Mouse (Mus musculus): ENCODE measurements around the gene Ccdc33. TPM values are rescaled to one million over a fixed set of nuclear protein-coding genes. Genes with fewer than 3 reads are reported as not detected.
A peak's percentile ranks its signal among the peaks of the same experiment; 100 is the strongest.

The Ccdc33 gene
- polyA plus RNA-seq, 1 experiment from 2014 or later, result 0.08 TPM

DNA sequence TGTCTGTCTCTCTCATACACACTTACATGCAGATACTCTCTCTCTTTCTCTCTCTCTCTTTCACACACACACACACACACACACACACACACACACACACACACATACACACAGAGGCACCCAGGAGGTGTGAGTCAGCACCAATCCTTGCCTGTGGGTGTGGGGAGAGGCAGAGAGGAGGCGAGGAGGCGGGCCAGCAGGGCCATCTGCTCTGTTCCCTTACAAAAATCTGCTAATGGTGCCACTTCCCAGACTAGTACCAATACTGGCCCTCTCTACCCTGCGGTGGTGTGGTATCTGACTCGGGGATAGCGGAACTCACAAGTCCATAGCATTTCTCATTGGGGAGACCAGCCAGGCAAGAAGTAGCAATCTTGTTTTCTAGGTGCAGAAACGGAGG lies 7.2 kb downstream of the Ccdc33 start:
- Histone ChIP-seq H3K36me3 (ENCODE audit: control insufficient read depth, insufficient read depth, low read length) (no peaks in the 10 kb centered on the region), H3K4me1 (ENCODE audit: control insufficient read depth, insufficient read depth, low read length) (peaks cover 39% of the 10 kb centered on the region), H3K27ac (ENCODE audit: low read depth, low read length) (peak overlapping the region; percentile 72), H3K9ac (ENCODE audit: low read length) (no peak overlapping the region), H3K4me2 (ENCODE audit: low read depth) (no peak overlapping the region), H3K27me3 (ENCODE audit: control insufficient read depth, insufficient read depth, low read length) (peaks cover 13% of the 10 kb centered on the region; the same call in 1 of the 2 replicates), H3K9me3 (ENCODE audit: control insufficient read depth, low read length) (no peaks in the 10 kb centered on the region), H3K4me3 (ENCODE audit: low read depth, low read length) (no peak overlapping the region)
- no peak for DNase-seq (ENCODE audit: low spot score)
- ATAC-seq (ENCODE audit: insufficient read depth, low FRiP score, low TSS enrichment), result no peak
- 46% methylated on average over 6 of the region's 6 CpGs for WGBS

- Histone ChIP-seq H3K9me3 (ENCODE audit: control insufficient read depth, low read length) (no peaks in the 10 kb centered on the region), H3K4me2 (ENCODE audit: low read depth) (no peak overlapping the region), H3K36me3 (ENCODE audit: control insufficient read depth, insufficient read depth, low read length) (no peaks in the 10 kb centered on the region), H3K4me3 (ENCODE audit: low read depth, low read length) (no peak overlapping the region), H3K27ac (ENCODE audit: low read depth, low read length) (no peak overlapping the region), H3K4me1 (ENCODE audit: control insufficient read depth, insufficient read depth, low read length) (peaks cover 35% of the 10 kb centered on the region), H3K27me3 (ENCODE audit: control insufficient read depth, insufficient read depth, low read length) (peaks cover 13% of the 10 kb centered on the region; the same call in 1 of the 2 replicates), H3K9ac (ENCODE audit: low read length) (no peak overlapping the region)
- 77% methylated on average over 5 of the region's 5 CpGs for WGBS
- ATAC-seq (ENCODE audit: insufficient read depth, low FRiP score, low TSS enrichment) (no peak), DNase-seq (ENCODE audit: low spot score) (no peak)
Measured at GRCm38 (mm10) chr9:58110787-58111186, 7.8 kb downstream of the Ccdc33 start.

DNA sequence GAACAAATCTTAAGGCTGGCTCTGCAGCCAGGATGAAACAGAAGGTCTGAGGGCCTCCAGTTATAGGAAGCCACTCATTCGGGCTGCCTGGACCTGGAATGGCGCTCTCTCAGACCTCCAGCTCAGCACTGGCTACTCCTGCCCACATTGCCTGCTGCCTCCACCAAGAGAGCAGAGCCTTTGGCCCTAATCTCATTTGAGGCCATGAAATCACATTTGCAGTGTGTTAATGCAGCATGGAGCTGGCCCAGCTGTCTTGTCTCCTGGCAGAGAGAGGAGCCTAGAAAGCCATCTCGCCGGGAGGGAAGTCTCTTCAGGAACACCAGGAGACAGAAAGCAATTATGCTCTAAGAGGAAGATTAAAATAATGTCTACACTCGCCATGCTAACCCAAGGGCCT lies 11.1 kb downstream of the Ccdc33 start:
- Histone ChIP-seq H3K27ac (ENCODE audit: low read depth, low read length) (no peak overlapping the region), H3K4me2 (ENCODE audit: low read depth) (no peak overlapping the region), H3K9me3 (ENCODE audit: control insufficient read depth, low read length) (no peaks in the 10 kb centered on the region), H3K4me3 (ENCODE audit: low read depth, low read length) (no peak overlapping the region), H3K4me1 (ENCODE audit: control insufficient read depth, insufficient read depth, low read length) (peaks cover 19% of the 10 kb centered on the region), H3K36me3 (ENCODE audit: control insufficient read depth, insufficient read depth, low read length) (no peaks in the 10 kb centered on the region), H3K27me3 (ENCODE audit: control insufficient read depth, insufficient read depth, low read length) (0 out of 2 replicates have a peak, but pooled peaks cover 3% of the 10 kb centered on the region), H3K9ac (ENCODE audit: low read length) (no peak overlapping the region)
- ATAC-seq (ENCODE audit: insufficient read depth, low FRiP score, low TSS enrichment) (no peak), DNase-seq (ENCODE audit: low spot score) (no peak)
- WGBS, result 68% methylated on average over 5 of the region's 5 CpGs

DNA sequence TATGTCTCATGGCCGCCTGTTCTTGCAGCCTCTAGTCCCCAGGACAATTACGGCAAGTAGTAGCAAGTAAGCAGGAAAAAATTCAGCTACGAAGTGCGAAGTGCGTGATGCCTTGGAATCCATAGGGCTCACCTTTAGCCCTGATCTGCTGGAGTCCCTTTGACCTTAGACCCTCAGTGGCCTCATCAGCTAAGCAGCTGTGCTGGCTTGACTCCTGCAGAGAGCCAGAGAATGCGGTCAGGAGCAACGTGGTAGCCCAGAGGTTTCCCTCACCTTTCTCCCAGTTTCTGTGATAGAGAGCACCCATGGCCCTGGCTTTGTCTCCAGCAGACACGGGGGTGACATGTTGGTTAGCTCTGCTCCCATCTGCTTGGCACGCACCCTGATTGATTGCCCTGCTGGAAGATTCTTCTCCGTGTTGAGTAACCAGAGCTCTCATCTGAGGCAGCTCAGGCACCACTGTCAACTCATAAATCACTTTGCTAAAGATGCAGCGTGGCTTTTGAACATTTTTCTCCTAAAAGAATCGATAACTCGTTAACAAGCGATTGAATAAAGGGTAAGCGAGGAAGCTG lies 12.9 kb downstream of the Ccdc33 start:
- H3K9me3 ChIP-seq (ENCODE audit: control insufficient read depth, low read length), result no peaks in the 10 kb centered on the region
- peaks cover 10% of the 10 kb centered on the region; the same call in 1 of the 2 replicates for H3K4me1 ChIP-seq (ENCODE audit: control insufficient read depth, insufficient read depth, low read length)
- DNase-seq (ENCODE audit: low spot score) (no peak), ATAC-seq (ENCODE audit: insufficient read depth, low FRiP score, low TSS enrichment) (no peak)
- 45% methylated on average over 15 of the region's 15 CpGs for WGBS
- H3K9ac ChIP-seq (ENCODE audit: low read length), result no peak overlapping the region
- no peaks in the 10 kb centered on the region for H3K27me3 ChIP-seq (ENCODE audit: control insufficient read depth, insufficient read depth, low read length)
- no peaks in the 10 kb centered on the region for H3K36me3 ChIP-seq (ENCODE audit: control insufficient read depth, insufficient read depth, low read length)
- no peak overlapping the region for H3K4me3 ChIP-seq (ENCODE audit: low read depth, low read length)
- H3K27ac ChIP-seq (ENCODE audit: low read depth, low read length), result peak overlapping the region; percentile 42; the same call in 1 of the 2 replicates
- H3K4me2 ChIP-seq (ENCODE audit: low read depth), result no peak overlapping the region

GRCm38 (mm10) chr9:58103647-58104046 lies 15.0 kb downstream of the Ccdc33 start:
- H3K4me3 ChIP-seq (ENCODE audit: low read depth, low read length), result no peak overlapping the region
- no peak for ATAC-seq (ENCODE audit: insufficient read depth, low FRiP score, low TSS enrichment)

DNA sequence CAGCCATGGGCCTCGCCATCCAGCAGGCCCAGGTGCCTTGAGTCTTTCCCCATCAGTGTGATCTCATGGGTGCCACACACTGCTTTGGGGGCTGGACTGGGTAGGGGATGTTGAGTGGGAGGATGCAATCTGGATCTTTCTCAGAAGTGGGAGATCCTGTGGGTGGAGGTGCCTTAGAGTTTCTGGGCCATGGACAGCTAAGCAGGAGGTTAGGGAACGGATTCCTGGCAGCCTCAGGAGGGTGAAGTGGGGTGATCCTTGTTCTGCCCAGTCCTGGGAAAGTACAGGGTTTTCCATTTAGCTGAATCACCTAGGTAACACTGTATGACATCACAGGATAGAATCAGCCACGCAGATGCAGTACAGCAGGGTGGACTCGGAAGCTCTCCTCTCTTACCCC lies 16.6 kb downstream of the Ccdc33 start:
- 80% methylated on average over 4 of the region's 4 CpGs for WGBS

More at GRCm38 (mm10) chr9:58103647-58104046, 15.0 kb downstream of the Ccdc33 start:
- peaks cover 10% of the 10 kb centered on the region; the same call in 1 of the 2 replicates for H3K4me1 ChIP-seq (ENCODE audit: control insufficient read depth, insufficient read depth, low read length)
- no peaks in the 10 kb centered on the region for H3K27me3 ChIP-seq (ENCODE audit: control insufficient read depth, insufficient read depth, low read length)
- no peak overlapping the region for H3K9ac ChIP-seq (ENCODE audit: low read length)
- H3K4me2 ChIP-seq (ENCODE audit: low read depth), result no peak overlapping the region
- no peak overlapping the region for H3K27ac ChIP-seq (ENCODE audit: low read depth, low read length)
- no peak for DNase-seq (ENCODE audit: low spot score)
- H3K9me3 ChIP-seq (ENCODE audit: control insufficient read depth, low read length), result no peaks in the 10 kb centered on the region
- 66% methylated on average over 6 of the region's 6 CpGs for WGBS
- H3K36me3 ChIP-seq (ENCODE audit: control insufficient read depth, insufficient read depth, low read length), result no peaks in the 10 kb centered on the region

GRCm38 (mm10) chr9:58099836-58100565 lies 18.6 kb downstream of the Ccdc33 start:
- ATAC-seq (ENCODE audit: insufficient read depth, low FRiP score, low TSS enrichment) (no peak), DNase-seq (ENCODE audit: low spot score) (no peak)
- no peaks in the 10 kb centered on the region for H3K27me3 ChIP-seq (ENCODE audit: control insufficient read depth, insufficient read depth, low read length)
- no peaks in the 10 kb centered on the region for H3K36me3 ChIP-seq (ENCODE audit: control insufficient read depth, insufficient read depth, low read length)
- H3K27ac ChIP-seq (ENCODE audit: low read depth, low read length), result no peak overlapping the region
- H3K4me3 ChIP-seq (ENCODE audit: low read depth, low read length), result no peak overlapping the region
- no peak overlapping the region for H3K9ac ChIP-seq (ENCODE audit: low read length)
- H3K9me3 ChIP-seq (ENCODE audit: control insufficient read depth, low read length), result no peaks in the 10 kb centered on the region
- 73% methylated on average over 5 of the region's 5 CpGs for WGBS
- no peak overlapping the region for H3K4me2 ChIP-seq (ENCODE audit: low read depth)
- H3K4me1 ChIP-seq (ENCODE audit: control insufficient read depth, insufficient read depth, low read length), result 0 out of 2 replicates have a peak, but pooled peaks cover 5% of the 10 kb centered on the region

More for the DNA sequence above, 16.6 kb downstream of the Ccdc33 start:
- H3K4me2 ChIP-seq (ENCODE audit: low read depth), result no peak overlapping the region
- no peaks in the 10 kb centered on the region for H3K27me3 ChIP-seq (ENCODE audit: control insufficient read depth, insufficient read depth, low read length)
- no peak overlapping the region for H3K9ac ChIP-seq (ENCODE audit: low read length)
- peaks cover 10% of the 10 kb centered on the region; the same call in 1 of the 2 replicates for H3K4me1 ChIP-seq (ENCODE audit: control insufficient read depth, insufficient read depth, low read length)
- no peak for DNase-seq (ENCODE audit: low spot score)
- no peaks in the 10 kb centered on the region for H3K36me3 ChIP-seq (ENCODE audit: control insufficient read depth, insufficient read depth, low read length)
- no peak overlapping the region for H3K4me3 ChIP-seq (ENCODE audit: low read depth, low read length)
- no peak overlapping the region for H3K27ac ChIP-seq (ENCODE audit: low read depth, low read length)
- no peak for ATAC-seq (ENCODE audit: insufficient read depth, low FRiP score, low TSS enrichment)
- H3K9me3 ChIP-seq (ENCODE audit: control insufficient read depth, low read length), result no peaks in the 10 kb centered on the region

DNA sequence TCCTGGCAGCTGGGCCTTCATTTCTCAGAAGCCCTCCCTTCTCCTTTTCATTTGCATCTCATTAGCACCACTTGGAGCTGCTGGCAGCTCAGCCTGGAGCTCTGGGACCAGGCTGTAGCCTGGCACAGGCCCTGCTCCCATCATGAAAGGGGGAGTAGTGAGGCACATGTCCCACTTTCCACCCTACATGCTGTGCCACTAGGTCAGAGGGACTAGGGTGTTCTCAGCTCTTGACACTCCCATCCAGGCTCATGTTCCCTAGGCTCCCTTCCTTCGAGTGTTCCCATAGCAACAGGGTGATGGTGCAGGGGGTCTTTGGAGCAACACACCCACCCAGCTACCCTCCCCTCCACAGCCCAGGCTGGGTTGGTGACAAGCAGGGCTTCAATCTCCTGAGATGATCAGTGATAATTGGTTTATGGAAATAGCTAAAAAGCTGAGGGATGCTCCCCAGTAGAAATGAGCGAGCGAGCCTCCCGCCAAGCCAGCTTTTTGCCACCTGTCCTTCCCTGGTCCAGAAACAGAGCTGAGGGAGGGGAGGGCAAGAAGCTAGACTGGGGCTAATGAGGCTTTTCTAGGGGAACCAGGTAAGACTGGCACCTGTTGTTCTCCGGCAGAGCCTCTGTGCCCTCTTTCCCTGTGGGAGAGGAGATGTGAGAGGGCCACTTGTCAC lies 21.9 kb downstream of the Ccdc33 start:
- 73% methylated on average over 5 of the region's 5 CpGs for WGBS
- Histone ChIP-seq H3K4me2 (ENCODE audit: low read depth) (no peak overlapping the region), H3K9ac (ENCODE audit: low read length) (no peak overlapping the region), H3K27ac (ENCODE audit: low read depth, low read length) (no peak overlapping the region), H3K9me3 (ENCODE audit: control insufficient read depth, low read length) (no peaks in the 10 kb centered on the region), H3K36me3 (ENCODE audit: control insufficient read depth, insufficient read depth, low read length) (no peaks in the 10 kb centered on the region), H3K4me3 (ENCODE audit: low read depth, low read length) (no peak overlapping the region), H3K27me3 (ENCODE audit: control insufficient read depth, insufficient read depth, low read length) (0 out of 2 replicates have a peak, but pooled peaks cover 3% of the 10 kb centered on the region), H3K4me1 (ENCODE audit: control insufficient read depth, insufficient read depth, low read length) (peaks cover 5% of the 10 kb centered on the region; the same call in 1 of the 2 replicates)
- no peak for ATAC-seq (ENCODE audit: insufficient read depth, low FRiP score, low TSS enrichment)
- no peak for DNase-seq (ENCODE audit: low spot score)

All from neural tube, embryonic 11.5 days (tissue).